Mouse (Mus musculus): ENCODE measurements at regions not wholly inside any gene's neighbourhood (a gene's known extent, or its start where the extent isn't known, plus 50 kb on each side); places are given as distances from the start of the nearest gene placed in this dataset.

- WGBS = 68% methylated on average over 2 of the region's 2 CpGs
- no peak for DNase-seq (ENCODE audit: low spot score)
- no peak overlapping the region for H3K27ac ChIP-seq
Measured at GRCm38 (mm10) chr7:78031032-78031431, 706.8 kb downstream of the Ntrk3 start.

DNA sequence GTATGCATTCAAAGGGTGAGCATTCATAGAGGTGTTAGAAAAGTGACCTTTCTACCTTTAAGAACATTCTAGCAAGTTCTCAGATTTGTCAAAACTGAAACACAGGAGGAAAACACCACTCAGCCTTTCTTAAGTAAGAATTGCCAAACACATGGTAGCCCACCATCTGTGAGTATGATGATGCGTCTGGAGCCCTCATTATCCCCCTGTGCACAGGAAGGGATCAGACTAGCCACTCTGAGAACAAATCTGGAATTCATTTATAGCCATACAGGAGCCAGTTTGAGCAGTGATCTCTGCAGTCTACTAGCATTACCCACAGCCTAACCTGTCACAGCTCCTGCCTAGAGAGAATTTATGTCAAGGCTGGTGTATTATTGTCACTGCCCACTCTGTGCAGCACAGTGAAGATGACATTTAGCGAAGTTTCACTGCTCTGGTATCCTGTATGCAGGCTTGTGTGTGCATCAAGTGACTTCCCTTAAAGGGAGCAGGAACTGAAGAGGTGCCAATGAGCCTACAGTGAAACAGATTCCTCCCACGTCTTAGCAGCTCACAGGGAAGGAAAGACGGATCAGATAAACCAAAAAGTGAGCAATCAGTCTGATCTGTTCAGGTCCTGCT is 710.7 kb downstream of the Ntrk3 start:
- Histone ChIP-seq H3K4me3 (ENCODE audit: low read length) (no peak overlapping the region), H3K4me1 (ENCODE audit: insufficient read depth, low read length) (no peaks in the 10 kb centered on the region), H3K27ac (no peak overlapping the region), H3K27me3 (ENCODE audit: insufficient read depth, low read length) (no peaks in the 10 kb centered on the region), H3K9me3 (ENCODE audit: low read length) (no peaks in the 10 kb centered on the region), H3K9ac (replicated peaks; ENCODE audit: low read length) (no peak overlapping the region), H3K4me2 (ENCODE audit: low read depth, low read length) (no peak overlapping the region), H3K36me3 (ENCODE audit: insufficient read depth, low read length) (no peaks in the 10 kb centered on the region)
- no peak for DNase-seq (ENCODE audit: low spot score)
- WGBS = 62% methylated on average over 4 of the region's 4 CpGs
- ATAC-seq = no peak
- TF ChIP-seq CTCF (IDR thresholded peaks at IDR 0.05; ENCODE audit: low read depth) = no peak

More at GRCm38 (mm10) chr7:78031032-78031431, 706.8 kb downstream of the Ntrk3 start:
- TF ChIP-seq CTCF (IDR thresholded peaks at IDR 0.05; ENCODE audit: low read depth) = no peak
- Histone ChIP-seq H3K4me1 (ENCODE audit: insufficient read depth, low read length) (no peaks in the 10 kb centered on the region), H3K4me3 (ENCODE audit: low read length) (no peak overlapping the region), H3K36me3 (ENCODE audit: insufficient read depth, low read length) (no peaks in the 10 kb centered on the region), H3K9ac (replicated peaks; ENCODE audit: low read length) (no peak overlapping the region), H3K27me3 (ENCODE audit: insufficient read depth, low read length) (no peaks in the 10 kb centered on the region), H3K9me3 (ENCODE audit: low read length) (no peaks in the 10 kb centered on the region), H3K4me2 (ENCODE audit: low read depth, low read length) (no peak overlapping the region)
- no peak for ATAC-seq

DNA sequence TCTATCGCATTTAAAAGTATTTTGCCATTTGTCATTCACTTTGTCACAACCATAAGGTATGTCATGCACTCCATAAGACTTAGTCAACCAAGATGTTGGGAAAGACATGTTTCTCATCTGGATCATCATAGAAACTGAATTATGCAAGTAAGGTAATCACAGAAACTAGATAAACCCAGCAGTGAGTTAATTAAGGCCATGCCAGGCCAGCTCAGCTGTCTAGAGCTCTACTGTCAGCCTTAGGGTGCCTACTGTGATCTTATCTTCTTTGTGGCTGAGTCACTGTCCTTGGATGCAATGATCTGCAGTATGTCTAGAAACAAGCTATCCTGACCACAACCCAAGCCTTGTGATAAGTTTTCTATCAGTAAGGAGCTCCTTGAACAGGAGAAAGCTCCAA is 714.2 kb downstream of the Ntrk3 start:
- no peaks in the 10 kb centered on the region for H3K9me3 ChIP-seq (ENCODE audit: low read length)

GRCm38 (mm10) chr7:78023075-78023474 is 714.7 kb downstream of the Ntrk3 start:
- no peaks in the 10 kb centered on the region for H3K4me1 ChIP-seq (ENCODE audit: insufficient read depth, low read length)
- no peak overlapping the region for H3K4me2 ChIP-seq (ENCODE audit: low read depth, low read length)
- H3K9me3 ChIP-seq (ENCODE audit: low read length) = no peaks in the 10 kb centered on the region
- 73% methylated on average over 3 of the region's 3 CpGs for WGBS
- no peak overlapping the region for H3K9ac ChIP-seq (replicated peaks; ENCODE audit: low read length)
- no peaks in the 10 kb centered on the region for H3K36me3 ChIP-seq (ENCODE audit: insufficient read depth, low read length)
- TF ChIP-seq CTCF (IDR thresholded peaks at IDR 0.05; ENCODE audit: low read depth) = no peak
- ATAC-seq (no peak), DNase-seq (ENCODE audit: low spot score) (no peak)
- no peaks in the 10 kb centered on the region for H3K27me3 ChIP-seq (ENCODE audit: insufficient read depth, low read length)
- H3K27ac ChIP-seq = no peak overlapping the region
- H3K4me3 ChIP-seq (ENCODE audit: low read length) = no peak overlapping the region

More for the DNA sequence above, 714.2 kb downstream of the Ntrk3 start:
- 91% methylated on average over 1 of the region's 1 CpGs for WGBS
- no peaks in the 10 kb centered on the region for H3K36me3 ChIP-seq (ENCODE audit: insufficient read depth, low read length)
- ATAC-seq (no peak), DNase-seq (ENCODE audit: low spot score) (no peak)
- no peaks in the 10 kb centered on the region for H3K27me3 ChIP-seq (ENCODE audit: insufficient read depth, low read length)
- no peaks in the 10 kb centered on the region for H3K4me1 ChIP-seq (ENCODE audit: insufficient read depth, low read length)
- TF ChIP-seq CTCF (IDR thresholded peaks at IDR 0.05; ENCODE audit: low read depth) = no peak
- no peak overlapping the region for H3K4me3 ChIP-seq (ENCODE audit: low read length)
- H3K9ac ChIP-seq (replicated peaks; ENCODE audit: low read length) = no peak overlapping the region
- no peak overlapping the region for H3K4me2 ChIP-seq (ENCODE audit: low read depth, low read length)
- no peak overlapping the region for H3K27ac ChIP-seq

GRCm38 (mm10) chr7:78013631-78014030 is 724.2 kb downstream of the Ntrk3 start:
- Histone ChIP-seq H3K4me2 (ENCODE audit: low read depth, low read length) (no peak overlapping the region), H3K27me3 (ENCODE audit: insufficient read depth, low read length) (no peaks in the 10 kb centered on the region), H3K9ac (replicated peaks; ENCODE audit: low read length) (no peak overlapping the region), H3K4me3 (ENCODE audit: low read length) (no peak overlapping the region), H3K4me1 (ENCODE audit: insufficient read depth, low read length) (no peaks in the 10 kb centered on the region), H3K36me3 (ENCODE audit: insufficient read depth, low read length) (no peaks in the 10 kb centered on the region), H3K27ac (no peak overlapping the region), H3K9me3 (ENCODE audit: low read length) (no peaks in the 10 kb centered on the region)
- ATAC-seq (no peak), DNase-seq (ENCODE audit: low spot score) (no peak)
- no peak for TF ChIP-seq CTCF (IDR thresholded peaks at IDR 0.05; ENCODE audit: low read depth)
- WGBS = 58% methylated on average over 6 of the region's 6 CpGs

GRCm38 (mm10) chr7:78003086-78003485 is 734.7 kb downstream of the Ntrk3 start:
- ATAC-seq = no peak
- no peak overlapping the region for H3K9ac ChIP-seq (replicated peaks; ENCODE audit: low read length)
- no peak for TF ChIP-seq CTCF (IDR thresholded peaks at IDR 0.05; ENCODE audit: low read depth)
- no peaks in the 10 kb centered on the region for H3K4me1 ChIP-seq (ENCODE audit: insufficient read depth, low read length)
- no peaks in the 10 kb centered on the region for H3K9me3 ChIP-seq (ENCODE audit: low read length)
- H3K36me3 ChIP-seq (ENCODE audit: insufficient read depth, low read length) = no peaks in the 10 kb centered on the region
- H3K27me3 ChIP-seq (ENCODE audit: insufficient read depth, low read length) = no peaks in the 10 kb centered on the region
- no peak overlapping the region for H3K4me3 ChIP-seq (ENCODE audit: low read length)
- DNase-seq (ENCODE audit: low spot score) = no peak
- no peak overlapping the region for H3K27ac ChIP-seq
- WGBS = 73% methylated on average over 2 of the region's 2 CpGs
- no peak overlapping the region for H3K4me2 ChIP-seq (ENCODE audit: low read depth, low read length)

DNA sequence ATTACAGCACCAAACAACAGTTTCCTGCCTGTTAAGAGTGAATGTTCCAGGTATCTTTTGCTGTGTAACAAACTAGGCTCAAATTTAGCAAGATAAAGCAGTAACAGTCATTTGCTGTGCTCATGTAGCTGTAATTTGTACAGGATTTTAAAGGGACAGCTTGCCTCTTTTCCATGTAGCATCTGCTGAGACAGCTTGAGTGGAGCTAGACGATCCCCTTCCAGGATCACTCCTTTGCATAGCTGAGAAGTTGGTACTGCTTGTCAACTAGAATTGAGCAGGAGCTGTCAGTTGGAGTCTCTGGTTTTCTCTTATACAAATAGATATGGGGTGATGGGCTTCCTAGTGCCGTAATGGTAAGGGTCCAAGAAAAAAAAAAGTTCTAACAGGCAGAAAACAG is 744.0 kb downstream of the Ntrk3 start:
- no peaks in the 10 kb centered on the region for H3K27me3 ChIP-seq (ENCODE audit: insufficient read depth, low read length)
- H3K4me1 ChIP-seq (ENCODE audit: insufficient read depth, low read length) = no peaks in the 10 kb centered on the region
- no peak for TF ChIP-seq CTCF (IDR thresholded peaks at IDR 0.05; ENCODE audit: low read depth)
- H3K9ac ChIP-seq (replicated peaks; ENCODE audit: low read length) = no peak overlapping the region
- ATAC-seq (no peak), DNase-seq (ENCODE audit: low spot score) (no peak)
- H3K36me3 ChIP-seq (ENCODE audit: insufficient read depth, low read length) = no peaks in the 10 kb centered on the region
- H3K9me3 ChIP-seq (ENCODE audit: low read length) = no peaks in the 10 kb centered on the region
- H3K4me3 ChIP-seq (ENCODE audit: low read length) = no peak overlapping the region
- no peak overlapping the region for H3K27ac ChIP-seq
- WGBS = 74% methylated on average over 2 of the region's 2 CpGs
- H3K4me2 ChIP-seq (ENCODE audit: low read depth, low read length) = no peak overlapping the region

Measured in hindbrain, postnatal 0 days (tissue).